Mouse (Mus musculus): Measurements from ENCODE around the gene Scpep1. TPM values are rescaled to one million over a fixed set of nuclear protein-coding genes. Genes with fewer than 3 reads are reported as not detected.

Gene Scpep1
- total and polyA plus RNA-seq, 2 experiments from 2014 or later: 27.4 to 28.9 TPM

DNA sequence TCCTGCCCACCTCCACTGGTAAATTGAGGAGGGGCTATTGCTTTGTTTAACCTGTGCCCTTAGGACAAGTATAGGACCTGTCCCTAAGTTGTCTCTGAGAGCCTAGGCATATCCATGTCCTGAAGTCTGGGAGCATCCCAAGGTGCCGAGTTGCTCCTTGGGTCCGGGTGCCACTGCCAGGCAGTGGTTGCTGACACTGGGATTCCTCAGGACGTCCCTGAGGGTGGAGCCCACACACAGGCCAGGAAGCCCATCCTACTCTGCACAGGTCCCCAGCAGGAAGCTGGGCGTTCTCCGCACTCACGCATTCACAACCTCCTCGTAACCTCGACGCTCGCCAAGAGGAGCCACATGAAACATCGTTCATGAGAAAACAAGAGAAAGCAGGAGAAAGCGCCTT, 13.8 kb downstream of the Scpep1 start:
- Histone ChIP-seq H3K4me3 (ENCODE audit: low read depth, low read length) (no peak overlapping the region), H3K4me2 (ENCODE audit: low read depth) (no peak overlapping the region), H3K36me3 (ENCODE audit: insufficient read depth) (peaks cover 49% of the 10 kb centered on the region), H3K9me3 (ENCODE audit: low read length) (no peaks in the 10 kb centered on the region), H3K27ac (ENCODE audit: low read depth, low read length) (no peak overlapping the region), H3K4me1 (ENCODE audit: insufficient read depth) (no peaks in the 10 kb centered on the region), H3K9ac (no peak overlapping the region), H3K27me3 (ENCODE audit: insufficient read depth, low read length) (no peaks in the 10 kb centered on the region)
- no peak for TF ChIP-seq CTCF (IDR thresholded peaks at IDR 0.05; ENCODE audit: low read depth)
- DNase-seq: no peak
- WGBS: 81% methylated on average over 12 of the region's 12 CpGs
- ATAC-seq: no peak

DNA sequence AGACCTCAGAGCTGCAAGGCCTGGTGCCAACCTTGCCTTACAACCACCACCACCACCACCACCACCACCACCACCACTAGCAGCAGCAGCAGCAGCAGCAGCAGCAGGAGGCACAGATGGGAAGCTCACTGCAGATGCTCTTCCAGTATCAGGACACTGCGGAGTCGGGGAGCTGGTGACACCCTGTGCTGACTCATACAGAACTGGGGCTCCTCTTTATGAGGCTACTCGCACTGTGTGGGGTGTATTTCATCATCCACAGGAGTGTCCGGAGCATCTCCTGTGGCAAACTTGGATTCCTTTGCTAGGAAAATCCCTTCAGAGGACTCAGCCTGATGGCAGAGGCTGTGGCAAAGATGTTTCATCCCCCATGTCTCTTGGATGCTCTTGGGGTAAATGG, 15.6 kb downstream of the Scpep1 start:
- Histone ChIP-seq H3K36me3 (ENCODE audit: insufficient read depth) (peaks cover 50% of the 10 kb centered on the region), H3K4me2 (ENCODE audit: low read depth) (no peak overlapping the region), H3K9ac (no peak overlapping the region), H3K4me3 (ENCODE audit: low read depth, low read length) (no peak overlapping the region), H3K27ac (ENCODE audit: low read depth, low read length) (no peak overlapping the region), H3K27me3 (ENCODE audit: insufficient read depth, low read length) (no peaks in the 10 kb centered on the region), H3K4me1 (ENCODE audit: insufficient read depth) (no peaks in the 10 kb centered on the region), H3K9me3 (ENCODE audit: low read length) (no peaks in the 10 kb centered on the region)
- DNase-seq (no peak), ATAC-seq (no peak)
- WGBS: 92% methylated on average over 4 of the region's 4 CpGs
- TF ChIP-seq CTCF (IDR thresholded peaks at IDR 0.05; ENCODE audit: low read depth): no peak

DNA sequence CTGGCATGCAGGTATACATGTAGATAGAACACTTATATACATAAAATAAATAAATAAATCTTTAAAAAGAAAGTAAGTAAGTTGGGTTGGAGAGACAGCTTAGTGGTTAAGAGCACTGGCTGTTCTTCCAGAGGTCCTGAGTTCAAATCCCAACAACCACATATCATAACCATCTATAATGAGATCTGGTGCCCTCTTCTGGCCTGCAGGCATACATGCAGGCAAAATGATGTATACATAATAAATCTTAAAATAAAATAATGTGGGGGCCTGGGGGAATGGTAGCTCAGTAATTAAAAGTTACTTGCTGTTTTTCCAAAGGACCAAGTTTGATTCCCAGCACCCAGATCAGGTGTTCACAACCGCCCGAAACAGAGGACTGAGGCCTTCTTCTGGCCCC, 16.5 kb downstream of the Scpep1 start:
- no peak overlapping the region for H3K27ac ChIP-seq (ENCODE audit: low read depth, low read length)
- no peak overlapping the region for H3K4me3 ChIP-seq (ENCODE audit: low read depth, low read length)
- H3K4me1 ChIP-seq (ENCODE audit: insufficient read depth): no peaks in the 10 kb centered on the region
- ATAC-seq (no peak), DNase-seq (no peak)
- no peaks in the 10 kb centered on the region for H3K27me3 ChIP-seq (ENCODE audit: insufficient read depth, low read length)
- WGBS: 96% methylated on average over 2 of the region's 2 CpGs
- no peak overlapping the region for H3K4me2 ChIP-seq (ENCODE audit: low read depth)
- 0 out of 2 replicates have a peak, but pooled peaks have one; percentile 18 for TF ChIP-seq CTCF (IDR thresholded peaks at IDR 0.05; ENCODE audit: low read depth)
- no peaks in the 10 kb centered on the region for H3K9me3 ChIP-seq (ENCODE audit: low read length)
- H3K36me3 ChIP-seq (ENCODE audit: insufficient read depth): peaks cover 48% of the 10 kb centered on the region
- H3K9ac ChIP-seq: no peak overlapping the region

DNA sequence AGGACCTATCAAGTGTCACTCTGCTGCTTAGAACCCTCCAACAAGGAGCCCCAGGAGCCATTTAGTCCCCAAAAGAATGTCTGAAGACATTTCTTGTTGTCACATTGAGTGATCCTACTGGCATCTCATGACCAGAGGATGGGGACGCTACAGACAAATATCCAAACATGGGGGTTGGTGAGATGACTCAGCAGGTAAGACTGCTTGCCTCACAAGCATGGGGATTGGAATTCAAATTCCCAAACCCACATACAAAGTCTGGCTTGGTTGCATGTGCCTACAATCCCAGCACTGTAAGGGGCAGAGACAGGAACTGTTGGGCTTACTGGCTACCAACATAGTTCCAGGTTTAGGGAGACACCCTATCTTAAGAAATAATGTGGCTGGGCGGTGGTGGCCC, 17.4 kb downstream of the Scpep1 start:
- Histone ChIP-seq H3K4me2 (ENCODE audit: low read depth) (no peak overlapping the region), H3K9ac (no peak overlapping the region), H3K4me1 (ENCODE audit: insufficient read depth) (no peaks in the 10 kb centered on the region), H3K27me3 (ENCODE audit: insufficient read depth, low read length) (no peaks in the 10 kb centered on the region), H3K27ac (ENCODE audit: low read depth, low read length) (no peak overlapping the region), H3K36me3 (ENCODE audit: insufficient read depth) (peaks cover 51% of the 10 kb centered on the region), H3K4me3 (ENCODE audit: low read depth, low read length) (no peak overlapping the region), H3K9me3 (ENCODE audit: low read length) (no peaks in the 10 kb centered on the region)
- TF ChIP-seq CTCF (IDR thresholded peaks at IDR 0.05; ENCODE audit: low read depth): no peak
- WGBS: 94% methylated on average over 2 of the region's 2 CpGs
- DNase-seq (no peak), ATAC-seq (no peak)

DNA sequence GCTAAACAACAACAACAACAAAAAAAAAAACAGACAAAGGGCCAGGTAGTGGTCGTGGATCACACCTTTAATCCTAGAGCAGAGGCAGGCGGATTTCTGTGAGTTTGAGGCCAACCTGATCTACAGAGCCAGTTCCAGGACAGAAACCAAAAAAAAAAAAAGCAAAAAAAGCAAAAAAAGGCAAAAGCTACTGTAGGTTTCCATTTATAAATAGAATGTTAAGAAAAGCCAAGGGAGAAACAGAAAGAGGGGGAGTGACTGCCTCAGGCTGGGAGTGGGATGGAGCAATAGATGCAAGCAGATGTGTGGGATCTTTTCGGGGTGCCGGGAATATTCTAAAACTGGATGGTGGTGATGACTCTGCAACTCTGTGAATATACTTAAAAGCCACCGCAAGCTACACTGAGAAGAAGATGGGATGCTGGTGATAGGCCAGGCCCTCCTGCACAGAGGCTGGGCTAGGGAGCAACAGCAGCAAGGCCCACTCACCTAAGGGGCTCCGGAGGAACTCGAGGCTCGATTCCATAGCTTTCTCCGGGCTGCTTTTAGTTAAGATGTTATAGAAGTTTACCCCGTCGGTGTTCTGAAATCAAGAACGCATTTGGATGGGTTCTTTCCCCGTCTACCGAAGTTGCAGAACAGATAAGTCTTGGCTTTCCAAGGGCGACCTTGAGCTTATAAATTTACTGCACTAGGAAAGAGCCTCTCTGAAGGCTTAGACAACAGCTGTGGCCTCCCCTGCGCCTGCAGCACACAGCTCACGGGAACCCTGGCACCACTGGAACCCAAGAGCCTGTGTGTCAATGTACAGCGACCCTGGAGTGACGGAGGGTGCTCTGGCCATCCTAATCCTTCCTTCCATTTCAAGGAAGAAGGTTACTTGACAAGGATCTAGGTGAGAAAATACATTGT, 20.9 kb downstream of the Scpep1 start:
- Histone ChIP-seq H3K9ac (no peak overlapping the region), H3K27ac (ENCODE audit: low read depth, low read length) (no peak overlapping the region), H3K36me3 (ENCODE audit: insufficient read depth) (peaks cover 58% of the 10 kb centered on the region), H3K27me3 (ENCODE audit: insufficient read depth, low read length) (no peaks in the 10 kb centered on the region), H3K4me1 (ENCODE audit: insufficient read depth) (no peaks in the 10 kb centered on the region), H3K9me3 (ENCODE audit: low read length) (no peaks in the 10 kb centered on the region), H3K4me3 (ENCODE audit: low read depth, low read length) (no peak overlapping the region), H3K4me2 (ENCODE audit: low read depth) (no peak overlapping the region)
- DNase-seq (no peak), ATAC-seq (no peak)
- 94% methylated on average over 19 of the region's 19 CpGs for WGBS
- TF ChIP-seq CTCF (IDR thresholded peaks at IDR 0.05; ENCODE audit: low read depth): no peak

DNA sequence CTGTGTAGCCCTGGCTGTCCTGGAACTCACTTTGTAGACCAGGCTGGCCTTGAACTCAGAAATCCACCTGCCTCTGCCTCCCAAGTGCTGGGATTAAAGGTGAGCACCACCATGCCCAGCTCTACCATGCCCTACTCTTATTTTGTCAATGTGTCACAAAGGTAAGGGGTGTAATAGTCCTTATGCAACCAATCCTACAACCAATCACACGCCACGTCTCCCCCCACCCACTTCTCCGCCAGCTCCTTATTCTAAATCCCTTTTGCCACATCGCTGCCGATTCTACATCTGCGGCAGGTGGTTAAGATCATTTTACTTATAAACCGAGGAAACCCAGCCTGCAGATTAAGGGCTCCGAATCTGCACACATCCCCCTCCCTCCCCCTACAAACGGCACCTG, 22.2 kb downstream of the Scpep1 start:
- no peak overlapping the region for H3K9ac ChIP-seq
- WGBS: 93% methylated on average over 9 of the region's 9 CpGs
- ATAC-seq (no peak), DNase-seq (no peak)
- TF ChIP-seq CTCF (IDR thresholded peaks at IDR 0.05; ENCODE audit: low read depth): no peak
- no peak overlapping the region for H3K4me2 ChIP-seq (ENCODE audit: low read depth)
- no peaks in the 10 kb centered on the region for H3K4me1 ChIP-seq (ENCODE audit: insufficient read depth)
- H3K36me3 ChIP-seq (ENCODE audit: insufficient read depth): peaks cover 65% of the 10 kb centered on the region
- no peaks in the 10 kb centered on the region for H3K9me3 ChIP-seq (ENCODE audit: low read length)
- no peaks in the 10 kb centered on the region for H3K27me3 ChIP-seq (ENCODE audit: insufficient read depth, low read length)
- H3K4me3 ChIP-seq (ENCODE audit: low read depth, low read length): no peak overlapping the region
- no peak overlapping the region for H3K27ac ChIP-seq (ENCODE audit: low read depth, low read length)

DNA sequence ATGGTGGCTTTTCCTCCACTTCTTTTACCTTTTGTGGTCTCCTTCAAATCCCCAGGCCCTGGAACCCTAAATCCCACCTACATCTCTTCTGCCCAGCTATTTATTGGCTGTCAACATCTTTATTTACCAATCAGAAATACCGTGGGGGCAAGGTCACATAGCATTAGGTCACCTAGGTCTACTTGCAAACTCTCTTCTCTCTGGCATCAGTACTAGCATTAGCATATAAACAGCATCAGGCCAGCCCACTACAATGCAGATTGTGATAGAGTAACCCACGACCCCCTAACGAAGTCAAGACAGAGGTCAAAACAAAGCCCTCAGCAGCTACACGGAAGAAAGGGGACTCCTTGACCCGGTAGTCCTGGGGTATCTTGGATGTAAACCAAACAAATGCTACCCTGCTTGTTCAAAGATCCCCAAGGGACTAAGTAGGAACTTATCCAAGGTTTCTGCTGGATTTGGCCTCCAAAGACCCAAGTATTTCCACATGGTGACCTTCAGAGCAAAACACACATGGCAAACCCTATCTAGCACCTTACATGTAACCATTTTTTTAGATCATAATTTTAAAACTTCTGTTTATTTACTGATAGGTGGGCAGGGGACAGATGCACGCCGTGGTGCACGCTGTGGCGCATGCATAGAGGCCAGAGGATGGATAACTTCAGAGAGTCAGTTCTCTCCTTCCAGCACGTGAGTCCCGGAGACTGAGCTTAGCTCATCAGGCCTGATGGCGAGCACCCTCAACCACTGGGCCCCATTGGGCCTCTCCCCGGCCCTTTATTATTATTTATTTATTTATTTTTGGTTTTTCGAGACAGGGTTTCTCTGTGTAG, 23.4 kb downstream of the Scpep1 start:
- DNase-seq: no peak
- Histone ChIP-seq H3K9me3 (ENCODE audit: low read length) (no peaks in the 10 kb centered on the region), H3K4me3 (ENCODE audit: low read depth, low read length) (no peak overlapping the region), H3K4me1 (ENCODE audit: insufficient read depth) (no peaks in the 10 kb centered on the region), H3K27me3 (ENCODE audit: insufficient read depth, low read length) (no peaks in the 10 kb centered on the region), H3K27ac (ENCODE audit: low read depth, low read length) (no peak overlapping the region), H3K9ac (no peak overlapping the region), H3K4me2 (ENCODE audit: low read depth) (no peak overlapping the region), H3K36me3 (ENCODE audit: insufficient read depth) (peaks cover 59% of the 10 kb centered on the region)
- TF ChIP-seq CTCF (IDR thresholded peaks at IDR 0.05; ENCODE audit: low read depth): no peak
- no peak for ATAC-seq
- WGBS: 80% methylated on average over 14 of the region's 14 CpGs
